Mouse (Mus musculus) heart, postnatal 25 days (tissue): Measurements from ENCODE around the gene Adamts6. TPM values are rescaled to one million over a fixed set of nuclear protein-coding genes. Genes with fewer than 3 reads are reported as not detected.

Experiments used
- DNase-seq: peaks from one replicate; pipeline ENCODE4 v3.0.0; 2022; ENCODE audit warnings: low spot score
- intact Hi-C: fragments of 180-260 bp; cut with DNase I; formaldehyde crosslinking; loops from one replicate; pipeline ENCODE4 v1.15.1; 2025
- total RNA-seq, 2 experiments: library from RNA; stranded (reverse); gene quantifications; 2 replicates each; pipeline ENCODE4 v1.2.3; 2021

The Adamts6 gene
- total RNA-seq, 2 experiments from 2014 or later = 3.5 to 3.8 TPM

DNA sequence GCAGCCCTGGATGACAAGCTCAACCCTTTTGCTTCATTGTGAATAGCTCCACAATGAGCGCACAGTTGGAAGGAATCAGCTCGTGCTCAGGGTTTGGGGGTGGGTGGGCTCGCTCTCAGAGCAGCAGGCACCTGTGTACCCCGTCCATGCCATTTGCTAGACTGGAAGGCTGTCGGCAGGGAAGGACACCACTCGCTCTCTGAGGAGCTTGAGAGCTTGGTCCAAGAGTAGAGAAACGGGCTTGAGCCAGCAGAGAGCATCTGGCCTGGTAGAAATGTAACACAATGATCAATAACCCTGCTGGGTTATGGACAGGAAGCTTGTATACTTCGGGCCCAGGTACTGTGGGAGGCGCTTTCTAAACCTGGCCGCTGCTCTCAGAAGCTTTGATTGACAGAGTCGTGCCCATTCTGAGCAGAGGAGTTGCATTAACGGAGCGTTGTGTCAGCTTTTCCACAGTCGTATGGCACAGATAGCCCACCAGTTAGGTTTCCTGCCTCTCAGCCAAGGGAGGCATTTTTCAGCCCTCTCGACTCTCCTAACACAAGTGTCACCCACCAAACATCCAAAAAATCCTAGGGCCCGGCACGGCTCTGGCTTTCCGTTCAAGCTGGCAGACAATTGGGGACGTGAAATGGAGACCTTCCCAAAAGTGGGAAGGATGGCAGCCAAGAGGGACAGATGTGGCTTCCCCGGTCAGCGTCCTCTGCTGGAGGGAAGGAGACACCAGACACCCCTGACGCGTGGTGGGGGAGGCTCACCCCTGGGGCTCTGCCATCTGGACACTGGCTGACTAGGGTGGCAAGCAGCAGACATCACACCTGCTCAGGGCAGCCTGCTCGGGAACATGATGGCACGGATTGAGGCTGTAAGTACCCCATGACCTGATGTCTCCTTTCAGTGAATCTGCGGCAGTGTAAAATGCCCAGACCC lies 222.2 kb downstream of the Adamts6 start:
- DNase-seq = peak; percentile 15
- intact Hi-C loops = no loop called here

DNA sequence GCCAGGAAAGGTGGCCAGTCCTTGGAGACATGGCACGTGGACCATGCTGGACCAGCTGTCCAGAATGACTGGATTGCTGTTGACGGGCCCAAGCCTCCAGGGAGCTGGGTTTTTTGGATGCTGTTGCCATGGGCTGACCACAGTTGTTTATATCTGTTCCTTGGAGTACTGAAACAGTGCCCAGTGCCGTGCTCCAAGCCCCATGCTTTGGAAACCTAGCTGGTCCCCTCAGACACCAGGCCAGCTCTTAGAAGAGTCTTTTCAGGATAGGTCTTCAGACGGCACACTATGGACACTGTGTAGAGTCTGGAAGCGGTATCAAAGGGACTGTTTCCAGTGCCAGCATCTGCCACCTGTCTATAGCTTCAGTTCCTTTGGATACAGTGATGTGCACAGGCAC lies 223.1 kb downstream of the Adamts6 start:
- intact Hi-C loops = no loop called here
- peak; percentile 59 for DNase-seq

DNA sequence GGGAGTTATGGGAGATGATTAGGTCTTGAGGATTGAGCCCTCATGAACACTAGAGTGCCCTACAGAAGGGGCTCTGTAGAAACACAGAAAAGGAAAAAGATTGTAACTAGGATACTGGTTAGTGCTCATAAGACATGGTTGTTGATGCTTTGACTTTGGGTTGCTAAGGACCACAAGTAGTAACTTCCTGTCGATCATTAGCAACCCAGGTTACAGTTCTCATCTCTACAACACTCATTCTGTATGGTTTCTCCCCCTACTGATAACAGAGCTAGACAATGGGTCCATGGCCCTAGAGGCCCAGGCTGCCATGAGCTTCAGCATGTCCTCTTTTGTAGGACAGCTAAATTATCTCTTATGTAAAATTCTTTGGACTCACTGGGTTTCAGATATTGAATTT lies 227.4 kb downstream of the Adamts6 start:
- DNase-seq = no peak
- intact Hi-C loops = no loop called here

DNA sequence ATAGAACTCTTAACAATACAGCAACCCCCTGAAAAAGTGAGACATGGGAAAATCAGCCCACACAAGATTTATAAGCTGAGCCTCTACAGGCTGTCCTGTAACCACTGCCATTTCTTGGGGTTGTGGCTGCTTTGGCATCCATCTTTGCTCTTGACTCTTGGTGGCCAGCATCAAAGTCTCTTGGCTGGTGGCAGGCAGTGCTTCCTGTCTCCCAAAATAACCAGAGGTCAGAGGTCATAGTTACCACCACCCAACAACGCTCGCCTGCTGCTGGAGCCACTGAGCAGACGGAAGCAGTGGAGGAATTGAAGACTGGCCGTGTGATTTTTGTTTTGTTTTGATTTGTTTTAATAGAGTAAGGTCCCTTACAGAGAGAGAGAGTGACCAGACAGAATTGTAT lies 228.5 kb downstream of the Adamts6 start:
- intact Hi-C loops = no loop called here
- DNase-seq = no peak

DNA sequence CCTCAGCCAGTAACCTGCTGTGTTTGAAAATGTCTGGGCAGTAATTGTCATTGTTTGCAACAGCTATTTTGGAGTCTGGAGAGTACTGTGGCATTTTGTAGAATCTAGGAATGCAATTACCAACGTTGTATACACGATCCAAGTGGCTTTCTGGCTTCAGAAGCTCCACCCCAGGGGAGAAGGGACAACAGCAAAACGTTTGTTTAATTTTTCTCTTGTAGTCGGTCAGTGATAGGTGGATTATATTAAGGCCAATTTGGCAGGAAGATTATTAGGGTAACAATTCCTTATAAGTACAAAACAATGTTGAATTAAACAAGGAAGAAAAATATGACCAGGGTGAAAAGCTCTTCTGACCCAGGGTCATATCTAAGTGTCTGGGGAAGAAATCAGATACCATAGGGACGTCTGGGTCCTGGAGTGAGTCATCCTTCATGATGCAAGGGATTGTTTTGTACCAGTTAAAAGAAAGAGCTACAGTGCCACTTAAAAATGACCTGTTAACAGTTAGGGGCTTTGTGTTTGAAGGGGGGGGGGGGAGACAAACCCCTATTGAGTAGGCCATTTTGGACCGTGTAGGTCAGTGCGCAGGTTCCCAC lies 229.2 kb downstream of the Adamts6 start:
- no peak for DNase-seq
- intact Hi-C loops = no loop called here

DNA sequence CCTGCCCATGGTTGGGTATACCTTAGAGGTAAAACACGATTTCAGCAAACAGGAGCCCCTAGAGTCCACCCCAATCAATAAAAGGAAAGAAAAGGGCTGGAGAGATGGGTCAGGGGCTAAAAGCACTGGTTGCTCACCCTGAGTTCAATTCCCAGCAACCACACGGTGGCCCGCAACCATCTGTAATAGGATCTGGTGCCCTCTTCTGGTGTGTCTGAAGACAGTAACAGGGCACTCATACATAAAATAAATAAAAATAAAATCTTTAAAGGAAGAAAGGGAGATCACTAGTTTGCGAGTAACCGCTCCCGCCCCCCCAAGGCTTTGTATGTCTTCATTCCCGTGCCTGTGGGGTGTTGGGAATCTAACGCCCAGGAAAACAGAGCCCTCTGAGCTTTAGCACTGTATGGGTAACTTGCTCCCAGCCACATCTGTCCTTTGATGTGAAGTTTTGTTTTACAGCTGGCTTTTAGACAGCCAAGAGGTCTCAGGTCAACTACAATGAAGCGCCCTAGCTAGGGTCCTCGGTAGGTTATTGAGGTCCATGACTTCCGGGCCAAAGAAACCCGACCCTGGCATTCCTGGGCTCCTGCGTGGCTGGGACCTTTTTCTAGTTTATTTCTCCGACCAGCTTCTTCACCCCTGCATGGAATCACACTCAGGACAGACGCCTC lies 230.1 kb downstream of the Adamts6 start:
- no peak for DNase-seq
- intact Hi-C loops = no loop called here

DNA sequence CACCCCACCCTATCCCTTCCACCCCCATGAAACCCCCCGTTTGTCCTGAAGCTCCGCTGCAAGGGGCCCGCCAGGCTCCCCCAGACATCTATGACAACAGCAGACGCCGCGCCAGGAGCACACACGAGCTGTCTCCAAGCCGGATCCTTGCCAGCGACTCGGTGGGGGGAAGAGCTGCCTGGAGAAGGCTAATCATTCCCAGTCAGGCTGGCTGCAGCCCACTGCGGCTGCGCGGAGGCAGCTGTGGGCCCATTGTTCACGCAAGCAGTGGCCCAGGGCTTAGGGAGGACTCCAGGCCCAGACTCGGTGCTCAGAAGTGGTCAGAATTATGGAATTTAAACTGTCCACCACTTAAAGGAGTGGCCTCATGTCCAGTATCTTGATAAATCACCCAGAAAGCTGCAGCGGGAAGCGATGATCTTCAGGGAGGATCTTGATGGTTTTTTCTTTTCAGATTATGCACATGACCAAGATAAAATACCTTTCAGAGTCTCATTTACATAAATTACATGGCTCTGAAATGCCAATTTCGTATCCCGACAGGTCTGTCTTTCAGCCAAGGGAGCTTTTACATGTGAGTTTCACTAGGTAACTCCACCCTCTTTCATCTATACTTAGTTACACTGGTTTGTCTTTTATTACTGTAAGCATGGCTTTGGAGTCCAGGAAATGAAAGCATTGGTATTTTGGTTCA lies 230.8 kb downstream of the Adamts6 start:
- peak; percentile 78 for DNase-seq
- intact Hi-C loops = no loop called here

DNA sequence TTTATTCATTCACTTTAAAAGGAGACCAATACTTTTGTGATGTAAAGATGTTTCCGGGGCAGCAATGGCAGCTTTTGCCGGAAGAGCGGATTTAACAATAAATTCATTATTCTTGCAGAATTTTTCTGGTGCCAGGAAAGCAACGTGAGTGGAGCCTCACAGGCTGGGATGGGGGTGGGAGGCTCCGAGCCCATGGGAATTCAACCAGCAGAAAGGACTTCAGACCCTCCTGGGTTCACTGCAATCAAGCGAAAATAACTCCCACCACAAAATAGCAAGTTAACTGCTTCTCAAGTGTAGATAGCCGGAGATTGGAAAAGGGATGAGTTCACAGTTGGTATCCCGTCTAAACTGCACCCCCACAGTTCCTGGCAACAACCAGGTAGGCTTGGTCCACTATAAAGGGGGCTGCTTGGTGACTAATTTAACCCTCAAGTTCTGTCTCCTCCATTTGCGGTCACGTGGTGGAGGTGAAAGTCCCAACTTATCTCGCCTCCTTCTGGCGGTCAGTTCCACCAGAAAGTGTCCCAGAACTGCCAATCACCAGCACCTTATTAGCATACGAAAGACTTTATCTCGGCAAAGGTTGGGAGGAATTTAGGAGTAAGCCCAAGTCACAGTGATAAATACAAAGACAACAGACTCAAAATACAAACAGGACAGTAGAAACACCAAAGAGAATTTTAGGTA lies 231.5 kb downstream of the Adamts6 start:
- intact Hi-C loops = no loop called here
- no peak for DNase-seq

DNA sequence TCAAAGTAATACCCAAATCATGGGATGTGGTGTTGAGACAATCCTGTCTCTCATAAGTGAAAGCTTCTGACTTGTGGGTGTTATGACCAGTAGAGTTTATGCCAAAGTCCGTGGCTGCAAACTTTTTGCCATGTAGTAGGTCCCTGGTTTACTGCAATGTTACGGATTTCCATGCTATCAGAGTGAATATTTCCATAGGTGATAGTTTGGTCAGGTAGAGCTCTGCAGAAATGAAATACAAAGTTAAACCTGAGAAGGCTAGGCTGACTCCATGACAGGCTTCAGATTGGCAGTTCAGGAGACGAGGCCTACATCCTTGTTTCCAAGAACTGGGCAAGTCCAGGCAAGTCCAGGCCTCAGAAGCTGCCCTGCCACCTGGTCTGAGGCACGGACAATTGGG lies 232.3 kb downstream of the Adamts6 start:
- intact Hi-C loops = no loop called here
- no peak for DNase-seq

DNA sequence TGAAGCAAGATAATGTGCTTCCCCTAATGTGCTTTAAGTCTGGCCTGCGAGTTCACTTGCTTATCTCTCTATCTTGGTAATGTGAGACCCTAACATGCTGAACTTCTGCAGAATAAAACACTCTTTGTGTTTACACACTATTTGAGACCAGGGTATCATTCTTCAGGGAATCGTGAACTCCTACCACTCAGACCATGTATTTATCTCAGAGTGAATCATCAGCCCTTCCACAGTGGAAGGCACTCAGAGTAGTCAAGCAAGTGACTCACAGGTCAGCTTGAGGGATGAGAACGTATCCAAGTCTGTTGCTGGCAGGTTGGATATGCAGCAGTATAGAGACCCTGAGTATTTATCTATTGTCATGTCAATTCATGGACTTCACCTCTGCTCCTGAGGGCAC lies 232.8 kb downstream of the Adamts6 start:
- intact Hi-C loops = no loop called here
- DNase-seq = no peak

DNA sequence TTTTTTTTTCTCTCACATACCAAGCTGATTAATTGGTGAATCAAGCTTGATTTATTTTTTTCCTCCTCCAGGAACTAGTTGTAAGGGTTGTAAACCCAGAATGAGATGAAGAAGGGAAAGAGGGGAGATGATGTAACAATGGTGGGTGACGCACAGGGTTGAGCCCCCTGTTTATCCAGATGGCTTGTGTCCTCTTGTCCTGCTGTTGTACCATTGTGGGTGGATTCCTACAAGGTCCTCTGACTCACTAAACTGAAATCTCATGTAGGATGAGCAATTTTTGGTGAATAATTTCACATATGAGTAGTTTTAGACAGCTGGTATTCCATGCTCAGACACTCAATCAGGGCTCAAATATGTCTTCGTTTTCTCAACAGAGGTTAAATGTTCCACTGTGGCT lies 233.9 kb downstream of the Adamts6 start:
- intact Hi-C loops = no loop called here
- DNase-seq = no peak

DNA sequence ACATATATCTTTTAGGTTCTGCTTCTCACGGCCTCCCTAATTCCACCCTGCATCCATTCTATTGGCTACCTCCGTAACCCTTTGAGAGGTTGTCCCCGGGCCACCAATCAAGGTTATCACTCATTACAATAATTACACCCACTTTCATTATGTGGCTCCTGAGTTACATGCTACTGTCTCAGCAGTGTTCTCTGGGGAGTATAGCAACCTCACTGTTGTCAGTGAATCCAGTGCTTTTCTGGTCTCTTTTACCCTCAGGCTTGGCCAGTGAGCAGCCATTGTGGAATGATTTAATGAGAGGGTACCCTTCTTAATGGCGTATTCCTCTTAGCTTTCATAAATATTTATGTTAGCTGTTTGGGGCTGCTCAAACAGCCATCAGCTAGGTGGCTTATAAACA lies 238.0 kb downstream of the Adamts6 start:
- intact Hi-C loops = no loop called here
- DNase-seq = no peak

DNA sequence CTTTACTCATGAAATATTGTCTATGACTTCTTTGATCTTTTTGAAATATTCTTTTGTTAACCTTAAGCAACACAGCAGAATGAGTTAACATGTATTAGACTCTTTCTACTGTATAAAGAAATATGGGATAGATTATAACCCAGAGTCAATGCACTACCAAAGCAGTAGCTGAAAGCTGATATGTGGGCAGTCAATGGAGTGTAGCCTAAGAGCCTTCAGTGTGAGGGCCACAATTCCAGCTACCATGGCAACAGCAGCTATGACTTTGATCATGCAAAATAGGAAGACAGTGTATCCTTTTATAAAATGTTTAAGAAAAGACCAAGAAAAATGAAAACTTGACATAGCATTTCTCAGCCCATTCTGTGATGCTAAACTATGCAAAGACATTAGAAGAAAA lies 241.6 kb downstream of the Adamts6 start:
- intact Hi-C loops = no loop called here
- DNase-seq = no peak

DNA sequence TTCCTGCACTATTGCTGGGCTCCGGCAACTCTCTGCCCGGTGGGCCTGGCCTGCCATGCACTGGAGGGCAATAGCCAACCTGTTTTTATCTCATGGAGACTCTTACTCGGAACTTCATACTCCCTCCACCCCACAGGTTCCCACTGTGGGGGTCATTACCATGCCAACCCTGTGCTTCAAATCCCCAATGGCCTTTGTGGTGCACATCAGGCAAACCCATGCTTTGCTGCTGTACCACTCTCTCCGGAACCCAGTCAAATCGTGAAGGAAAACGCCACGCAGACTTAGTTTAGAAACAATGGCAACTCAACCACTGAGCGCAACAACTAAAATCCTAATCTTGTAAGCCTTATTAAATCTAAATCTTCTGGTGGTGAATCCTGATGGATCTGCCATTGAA lies 244.2 kb downstream of the Adamts6 start:
- intact Hi-C loops = no loop called here
- DNase-seq = no peak

DNA sequence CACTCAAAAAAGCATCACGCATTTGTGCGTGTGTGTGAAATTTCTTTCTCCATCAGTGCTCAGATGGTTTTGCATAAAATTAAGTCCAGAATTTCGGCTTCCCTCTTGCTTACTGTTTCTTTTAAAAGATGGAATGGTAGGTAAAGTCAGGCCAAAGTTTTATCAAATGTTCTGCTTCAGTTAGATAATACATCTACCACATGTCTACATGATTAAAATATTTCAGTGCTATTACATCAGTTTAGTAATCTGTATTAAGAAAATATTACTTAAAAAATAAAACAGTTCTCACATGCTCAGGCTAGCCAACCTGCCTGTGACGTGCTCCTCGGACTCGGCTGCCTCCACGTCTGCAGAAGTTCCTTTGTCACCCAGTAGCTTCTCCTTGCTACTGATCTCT lies 245.1 kb downstream of the Adamts6 start:
- intact Hi-C loops = no loop called here
- no peak for DNase-seq

DNA sequence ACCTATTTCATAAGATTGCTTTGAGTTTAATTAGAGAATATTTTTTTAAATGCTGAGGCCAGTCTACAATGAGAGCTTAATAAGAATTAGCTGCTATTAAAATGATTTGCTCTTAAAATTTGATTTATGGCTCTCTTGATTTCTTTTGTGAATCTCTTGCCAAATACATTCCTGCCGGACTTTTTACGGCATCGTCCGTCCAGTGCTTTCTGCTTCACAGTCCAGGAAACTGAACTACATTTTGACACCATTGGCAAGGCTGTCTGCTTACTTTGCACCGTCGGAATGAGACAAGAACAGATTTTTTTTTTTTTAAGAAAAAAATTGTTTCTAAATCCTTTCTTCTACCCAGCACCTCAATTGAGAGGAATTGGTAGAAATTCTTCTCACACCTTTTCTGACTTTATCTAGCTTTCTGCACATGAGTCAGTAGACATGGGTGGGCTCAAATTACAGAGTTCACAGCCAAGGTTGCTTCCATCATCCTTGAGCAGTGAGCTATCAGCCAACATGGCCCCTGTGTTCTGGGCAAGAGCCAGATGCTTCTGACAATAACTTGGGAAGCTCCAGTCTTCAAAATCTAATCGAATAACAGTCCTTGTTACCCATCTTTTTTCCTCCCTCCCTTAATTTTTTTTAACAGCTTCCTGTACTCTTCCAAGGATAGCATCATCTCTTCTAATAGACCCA lies 246.3 kb downstream of the Adamts6 start:
- DNase-seq = no peak
- intact Hi-C loops = no loop called here

DNA sequence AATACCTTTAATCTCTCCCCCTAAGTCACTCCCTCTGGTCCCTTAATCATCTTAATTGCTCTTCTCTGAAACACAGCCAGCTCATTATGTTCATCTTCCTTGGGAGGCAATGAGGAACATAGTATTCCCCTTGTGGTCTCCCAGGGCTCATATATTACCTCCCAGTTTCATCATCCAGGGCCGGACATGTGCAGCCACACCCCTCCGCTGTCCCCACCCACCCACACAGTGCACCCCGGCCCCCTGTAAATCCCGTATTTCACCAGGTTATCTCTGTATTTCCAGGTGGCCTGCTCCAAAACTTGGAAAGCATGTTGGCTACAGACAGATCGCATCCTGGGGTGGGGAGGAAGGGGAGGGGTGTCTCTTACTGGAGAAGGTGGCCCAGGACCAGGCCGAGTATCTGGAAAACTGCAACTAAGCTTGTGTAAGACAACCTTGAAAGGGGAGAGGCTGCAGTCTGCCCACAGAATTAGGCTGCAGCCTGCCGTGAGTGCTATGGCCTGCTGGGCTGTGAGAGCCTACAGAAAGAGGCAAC lies 253.3 kb downstream of the Adamts6 start:
- no peak for DNase-seq
- intact Hi-C loops = no loop called here

DNA sequence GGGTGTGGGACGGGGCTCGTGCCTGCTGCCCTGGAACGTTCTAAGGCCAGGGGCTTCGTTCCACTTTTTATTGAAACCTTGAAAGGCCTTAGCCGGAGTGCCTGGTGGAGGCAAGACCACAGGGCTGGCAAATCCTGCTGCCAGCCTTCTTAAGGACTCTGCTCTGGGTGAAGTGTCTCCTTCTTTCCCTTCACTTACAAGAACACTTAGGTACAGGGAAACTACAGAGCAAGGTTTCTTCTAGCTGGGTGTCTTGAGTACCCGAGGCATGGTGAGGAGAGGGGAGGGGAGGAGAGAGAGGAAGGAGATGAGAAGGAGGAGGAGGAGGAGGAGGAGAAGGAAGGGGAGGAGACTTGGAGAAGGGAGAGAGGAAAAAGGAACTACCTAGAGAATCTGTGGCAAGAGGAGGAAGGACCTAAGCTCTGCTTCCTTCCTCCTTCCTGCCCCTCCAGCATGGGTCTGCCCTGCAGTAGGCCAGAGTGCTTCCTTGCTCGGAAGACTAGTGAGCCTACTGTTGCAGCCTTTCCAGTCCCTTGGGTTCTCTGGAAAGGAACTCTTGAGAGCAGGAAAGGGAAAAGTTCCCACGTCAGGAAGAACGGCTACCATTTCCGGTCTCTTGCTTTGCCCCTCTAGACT lies 254.6 kb downstream of the Adamts6 start:
- intact Hi-C loops = no loop called here
- DNase-seq = no peak

DNA sequence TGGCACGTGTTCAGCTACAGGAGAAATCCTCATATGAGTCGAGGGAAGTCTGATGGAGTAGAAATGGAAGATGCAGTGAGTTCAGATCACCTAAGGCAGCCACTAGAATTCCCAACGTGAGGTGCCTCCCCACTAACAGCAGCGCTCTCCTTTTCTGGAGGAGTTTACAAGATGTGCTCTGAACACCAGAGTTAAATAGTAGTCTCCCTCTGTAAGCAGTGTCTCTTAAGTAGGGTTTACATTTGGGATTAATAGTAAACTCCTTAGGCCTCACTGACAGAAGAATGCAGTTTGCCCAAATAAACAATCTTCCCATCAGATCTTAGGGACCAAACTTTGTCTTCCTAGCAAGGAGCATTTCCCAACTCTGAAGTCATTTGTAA lies 255.1 kb downstream of the Adamts6 start:
- DNase-seq = no peak
- intact Hi-C loops = no loop called here
